Mouse (Mus musculus) bone marrow macrophage, adult 2 months (primary cell): ENCODE results near the gene Arfip1.

Experiments used
- CTCF ChIP-seq: IDR thresholded peaks from 2 replicates; pipeline ENCODE4 v1.5.1; 2012; ENCODE audit warnings: low read depth, mild to moderate bottlenecking, low read length, moderate library complexity
- POLR2A ChIP-seq: IDR thresholded peaks from 2 replicates; pipeline ENCODE4 v1.6.1; 2012; ENCODE audit warnings: mild to moderate bottlenecking, low read depth, low read length, borderline replicate concordance

DNA sequence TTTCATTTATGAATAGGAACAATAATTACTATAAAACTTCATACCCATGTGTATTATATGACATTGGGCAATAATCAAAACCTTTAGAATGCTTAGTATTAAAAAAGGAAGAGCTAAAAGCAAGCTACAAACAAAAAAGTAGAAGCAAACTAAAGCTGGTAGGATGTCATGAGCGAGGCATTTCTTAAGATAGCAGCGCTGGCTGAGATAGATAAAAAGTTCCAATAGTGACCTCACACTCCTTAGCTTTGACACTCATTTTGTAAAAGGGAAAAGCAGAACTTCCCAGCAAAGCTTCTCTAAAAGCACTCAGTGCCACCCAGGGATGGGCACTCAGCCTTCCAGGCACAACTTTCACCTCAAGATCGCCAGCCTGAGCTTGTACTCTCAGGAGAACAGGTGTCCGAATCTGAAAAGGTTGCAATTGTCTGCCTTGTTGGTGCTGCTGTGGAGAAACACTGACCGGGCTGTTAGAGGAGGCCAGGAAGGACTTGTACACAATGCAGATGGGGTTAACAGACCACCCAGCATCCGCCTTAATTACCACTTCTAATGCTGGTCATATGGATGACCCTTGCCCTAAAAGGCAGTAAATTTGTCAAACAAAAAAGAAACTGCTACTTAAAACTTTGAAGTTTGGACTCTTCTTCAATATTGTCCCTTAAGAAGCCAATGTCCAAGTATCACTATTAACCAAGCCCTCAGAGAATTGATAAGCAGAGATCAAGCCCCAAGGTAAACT, 69.5 kb downstream of the Arfip1 start:
- TF ChIP-seq CTCF (no peak), POLR2A (no peak)
